Mouse (Mus musculus): ENCODE results near the gene Pla2g12a.

GRCm38 (mm10) chr3:129903369-129903768, 25.0 kb downstream of the Pla2g12a start:
- TF ChIP-seq CTCF (IDR thresholded peaks at IDR 0.05; ENCODE audit: low read depth, low read length) (no peak), TAL1 (conservative IDR thresholded peaks at IDR 0.05; ENCODE audit: low read depth, low read length) (no peak), GATA1 (IDR thresholded peaks at IDR 0.05; ENCODE audit: borderline replicate concordance, low read length) (no peak)
